Comparison of ENCODE assay signal across 22 mouse cellular contexts in genomic region chr10:40079256-40079655, GRCm38 (mm10). TPM values are rescaled to one million over a fixed set of nuclear protein-coding genes. Genes with fewer than 3 reads are reported as not detected.
DNase-seq lines count a peak whose midpoint lies in the region; ATAC-seq and TF ChIP-seq lines count a peak whose summit lies in the region.
"Had no signal": no experiment of that assay in that cellular context is flagged by ENCODE, and none has a peak within 500 bp of the region (broad histone marks: within the 10 kb centered on the region; RNA-seq: fewer than 3 reads in every experiment).

No protein-coding gene starts in this region.

- no peak overlapping the region for H3K9ac ChIP-seq in intestine, embryonic 16.5 days (ENCODE audit: low read depth, low read length)
- H3K9ac ChIP-seq in intestine, embryonic 15.5 days: no peak overlapping the region
- no peak overlapping the region for H3K9ac ChIP-seq in intestine, postnatal 0 days (ENCODE audit: low read depth, low read length)
- H3K9ac ChIP-seq: embryonic facial prominence, embryonic 12.5 days; forebrain, embryonic 13.5 days; forebrain, embryonic 15.5 days had no signal

- 49% methylated on average over 2 of the region's 2 CpGs for WGBS in intestine, embryonic 16.5 days
- 48% methylated on average over 2 of the region's 2 CpGs for WGBS in intestine, embryonic 15.5 days
- WGBS in intestine, postnatal 0 days: 46% methylated on average over 2 of the region's 2 CpGs

- H3K36me3 ChIP-seq in intestine, embryonic 16.5 days (ENCODE audit: control insufficient read depth, insufficient read depth, low read length): no peaks in the 10 kb centered on the region
- H3K36me3 ChIP-seq in intestine, embryonic 15.5 days: no peaks in the 10 kb centered on the region
- H3K36me3 ChIP-seq in intestine, postnatal 0 days (ENCODE audit: control insufficient read depth, insufficient read depth): no peaks in the 10 kb centered on the region
- H3K36me3 ChIP-seq: embryonic facial prominence, embryonic 10.5 days; embryonic facial prominence, embryonic 12.5 days; forebrain, embryonic 15.5 days had no signal

- 0 out of 2 replicates have a peak overlapping the region, but pooled peaks have one; percentile 12 for H3K27ac ChIP-seq in gastrocnemius, adult 2 months
- H3K27ac ChIP-seq in intestine, embryonic 16.5 days (ENCODE audit: low read length): peak overlapping the region; percentile 7; the same call in 1 of the 2 replicates
- H3K27ac ChIP-seq in intestine, embryonic 15.5 days: no peak overlapping the region
- H3K27ac ChIP-seq in intestine, postnatal 0 days (ENCODE audit: low read depth, low read length): 0 out of 2 replicates have a peak overlapping the region, but pooled peaks have one; percentile 15
- H3K27ac ChIP-seq: embryonic facial prominence, embryonic 10.5 days; embryonic facial prominence, embryonic 12.5 days; forebrain, embryonic 13.5 days; forebrain, embryonic 15.5 days had no signal

- H3K4me2 ChIP-seq in intestine, embryonic 16.5 days (ENCODE audit: low read depth, low read length): no peak overlapping the region
- H3K4me2 ChIP-seq in intestine, embryonic 15.5 days (replicated peaks): no peak overlapping the region
- no peak overlapping the region for H3K4me2 ChIP-seq in intestine, postnatal 0 days (replicated peaks; ENCODE audit: low read depth)
- H3K4me2 ChIP-seq: embryonic facial prominence, embryonic 12.5 days; forebrain, embryonic 13.5 days; forebrain, embryonic 15.5 days had no signal

- intact Hi-C loops in gastrocnemius, adult 2 months (cut with DNase I): no loop called here

- no peak for TF ChIP-seq CTCF in gastrocnemius, adult 2 months (IDR thresholded peaks at IDR 0.05)
- no peak for TF ChIP-seq CTCF in intestine, postnatal 0 days (IDR thresholded peaks at IDR 0.05; ENCODE audit: low read depth)

- H3K4me3 ChIP-seq in gastrocnemius, adult 2 months: no peak overlapping the region
- no peak overlapping the region for H3K4me3 ChIP-seq in intestine, embryonic 16.5 days (ENCODE audit: low read length)
- H3K4me3 ChIP-seq in intestine, embryonic 15.5 days (replicated peaks): no peak overlapping the region
- no peak overlapping the region for H3K4me3 ChIP-seq in intestine, postnatal 0 days (ENCODE audit: low read depth, low read length)
- H3K4me3 ChIP-seq: embryonic facial prominence, embryonic 10.5 days; embryonic facial prominence, embryonic 12.5 days; forebrain, embryonic 13.5 days; forebrain, embryonic 15.5 days had no signal

- no peaks in the 10 kb centered on the region for H3K9me3 ChIP-seq in intestine, embryonic 16.5 days (ENCODE audit: control insufficient read depth, low read length)
- H3K9me3 ChIP-seq in intestine, embryonic 15.5 days: no peaks in the 10 kb centered on the region
- no peaks in the 10 kb centered on the region for H3K9me3 ChIP-seq in intestine, postnatal 0 days (ENCODE audit: control insufficient read depth)
- H3K9me3 ChIP-seq: embryonic facial prominence, embryonic 10.5 days; embryonic facial prominence, embryonic 12.5 days; forebrain, embryonic 13.5 days; forebrain, embryonic 15.5 days had no signal

- peaks cover 28% of the 10 kb centered on the region for H3K4me1 ChIP-seq in intestine, embryonic 16.5 days (ENCODE audit: control insufficient read depth, insufficient read depth, low read length)
- H3K4me1 ChIP-seq in intestine, embryonic 15.5 days (replicated peaks): peaks cover 19% of the 10 kb centered on the region
- 0 out of 2 replicates have a peak, but pooled peaks cover 4% of the 10 kb centered on the region for H3K4me1 ChIP-seq in intestine, postnatal 0 days (replicated peaks; ENCODE audit: control insufficient read depth, insufficient read depth, low read length)

- ATAC-seq in intestine, embryonic 16.5 days: no peak
- no peak for ATAC-seq in intestine, embryonic 15.5 days
- no peak for ATAC-seq in intestine, postnatal 0 days
- ATAC-seq: forebrain, embryonic 13.5 days; forebrain, embryonic 15.5 days had no signal

- H3K27me3 ChIP-seq in intestine, embryonic 16.5 days (replicated peaks; ENCODE audit: control insufficient read depth, insufficient read depth, low read length): no peaks in the 10 kb centered on the region
- H3K27me3 ChIP-seq in intestine, embryonic 15.5 days (replicated peaks): no peaks in the 10 kb centered on the region
- H3K27me3 ChIP-seq in intestine, postnatal 0 days (replicated peaks; ENCODE audit: control insufficient read depth, insufficient read depth, low read length): no peaks in the 10 kb centered on the region
- H3K27me3 ChIP-seq: embryonic facial prominence, embryonic 12.5 days; forebrain, embryonic 13.5 days; forebrain, embryonic 15.5 days had no signal

- DNase-seq in gastrocnemius, adult 2 months: no peak
- DNase-seq in gastrocnemius, adult 18-20 months (ENCODE audit: low spot score): no peak
- peak; percentile 40 for DNase-seq in 416B (ENCODE audit: low read depth)
- DNase-seq in right cerebral cortex, postnatal 36 days (ENCODE audit: low spot score in 2 of 2): no peak
- DNase-seq: adrenal gland, adult 2 months; adrenal gland, postnatal 10 days; adrenal gland, postnatal 25 days; cerebellum, adult 11-12 months; cerebellum, adult 2 months; cerebellum, adult 9-10 months; cerebellum, postnatal 10 days; cerebellum, postnatal 25 days had no signal

RNA-seq across cellular contexts. Expression of gene Mfsd4b1, which starts 54.2 kb away (rescaled TPM):
- total RNA-seq in gastrocnemius, adult 2 months (2021): 1 to 10 TPM; 2.6 to 3.5 TPM
- 1 to 10 TPM; 2.0 to 2.2 TPM for total RNA-seq in gastrocnemius, adult 18-20 months (2021)
- polyA plus RNA-seq in intestine, embryonic 16.5 days (2015; fragmentation: Nextera tagmentation; extraction: Ambion mirVana): 1.4 and 3.4 TPM in 2 replicates
- 0.85 and 0.90 TPM in 2 replicates for polyA plus RNA-seq in intestine, embryonic 15.5 days (2015; fragmentation: Nextera tagmentation; extraction: Ambion mirVana)
- polyA plus RNA-seq in intestine, postnatal 0 days (2015; fragmentation: Nextera tagmentation; extraction: Ambion mirVana): 8.4 TPM in 2 replicates
- total RNA-seq: MEL had no signal
- polyA plus RNA-seq: C2C12; forebrain, embryonic 11.5 days; forebrain, embryonic 13.5 days had no signal
